Mouse (Mus musculus) lung, adult 2 months (tissue): ENCODE measurements around the gene Yif1a.

Experiments
- CTCF ChIP-seq: fragments of 200-500 bp; IDR thresholded peaks from 2 replicates; pipeline ENCODE4 v1.5.1; 2011; ENCODE audit warnings: mild to moderate bottlenecking, low read length, control low read depth; ENCODE audit not compliant: insufficient read depth
- POLR2A ChIP-seq: fragments of 200-500 bp; IDR thresholded peaks from 2 replicates; pipeline ENCODE4 v1.6.1; 2011; ENCODE audit warnings: low read depth, mild to moderate bottlenecking, control low read depth, low read length, borderline replicate concordance; ENCODE audit errors: extremely low read depth

DNA sequence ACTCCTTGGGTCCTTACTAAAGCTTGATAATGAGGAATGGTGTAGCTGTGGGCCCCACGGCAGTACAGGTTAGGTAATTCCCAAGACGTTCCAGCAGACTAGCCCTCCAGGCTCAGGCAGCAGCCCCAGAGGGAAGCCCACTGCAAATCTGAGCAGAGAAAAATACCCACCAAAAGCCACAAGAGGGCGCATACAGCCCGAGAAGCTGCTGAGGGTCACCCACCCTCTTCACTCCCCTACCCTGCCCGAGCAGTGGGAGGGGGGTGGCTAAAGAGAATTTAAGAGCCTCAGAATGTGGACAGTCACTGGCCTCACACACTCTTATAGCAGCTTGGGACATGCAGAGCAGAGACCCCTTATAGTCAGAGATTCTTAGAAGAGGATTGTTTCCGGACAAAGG, 32.1 kb upstream of the Yif1a start:
- TF ChIP-seq CTCF (peak; percentile 69), POLR2A (no peak)
